Mouse (Mus musculus): ENCODE data around the gene Zpbp2. TPM values are rescaled to one million over a fixed set of nuclear protein-coding genes. Genes with fewer than 3 reads are reported as not detected.

Gene Zpbp2
- 0.14 and 0.37 TPM in 2 replicates for polyA plus RNA-seq (2016; fragmentation: Nextera tagmentation; extraction: Ambion mirVana)

DNA sequence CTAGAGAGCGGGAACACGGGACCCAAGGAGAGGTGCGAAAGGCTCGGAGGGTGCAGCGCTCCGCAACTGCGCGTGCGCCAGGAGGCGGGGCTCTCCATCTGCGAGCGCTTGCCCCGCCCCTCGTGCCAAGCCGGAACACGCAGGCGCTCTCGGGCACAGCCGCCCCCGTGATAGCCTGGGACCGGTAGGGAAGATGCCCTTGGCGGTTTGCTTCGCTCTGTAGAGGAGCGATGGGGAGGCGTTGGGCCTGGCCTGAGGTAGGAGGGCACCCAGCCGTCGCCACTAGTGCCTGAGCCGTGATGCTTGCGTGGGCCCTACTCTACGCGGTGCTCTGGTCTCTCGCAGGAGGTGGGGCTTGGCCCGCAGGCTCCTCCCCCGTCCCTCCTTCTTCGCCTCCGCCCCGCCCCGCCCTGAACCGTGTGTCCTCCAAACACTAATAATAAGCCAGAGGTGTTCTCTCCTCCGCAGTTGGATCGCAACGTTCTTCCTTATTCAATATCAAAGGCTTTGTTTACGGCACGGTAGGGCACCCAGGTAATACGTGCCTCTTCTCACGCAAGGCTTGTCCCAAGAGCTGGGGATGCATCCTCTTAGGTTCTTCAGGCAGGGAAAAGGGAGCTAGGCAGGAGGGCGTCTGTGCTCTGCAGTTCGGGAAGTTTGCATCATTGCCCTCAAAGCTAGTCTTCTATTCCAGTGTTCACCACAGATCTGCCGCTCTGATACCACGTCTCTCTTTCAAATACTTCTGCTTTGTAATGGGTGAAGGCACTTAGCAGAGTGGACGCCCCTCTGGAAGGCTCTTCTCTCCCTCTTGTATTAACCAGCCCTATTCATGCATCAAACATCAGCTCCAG is at the start of gene Zpbp2:
Gene Zpbp2 (plus strand): TSS at position 123 of the 854 bp plus-strand sequence.
- DNase-seq (ENCODE audit: low spot score): peak; percentile 93
- Histone ChIP-seq H3K4me1 (replicated peaks) (peaks cover 12% of the 10 kb centered on the region), H3K4me3 (peak within 1 kb of the TSS; percentile 67), H3K9me3 (no peaks in the 10 kb centered on the region; the same call in 1 of the 2 replicates), H3K36me3 (no peaks in the 10 kb centered on the region), H3K27ac (peak within 1 kb of the TSS; percentile 90), H3K27me3 (ENCODE audit: insufficient read depth, poor library complexity, severe bottlenecking) (peaks cover 48% of the 10 kb centered on the region)
- WGBS: 2% methylated on average over 51 of the region's 51 CpGs

DNA sequence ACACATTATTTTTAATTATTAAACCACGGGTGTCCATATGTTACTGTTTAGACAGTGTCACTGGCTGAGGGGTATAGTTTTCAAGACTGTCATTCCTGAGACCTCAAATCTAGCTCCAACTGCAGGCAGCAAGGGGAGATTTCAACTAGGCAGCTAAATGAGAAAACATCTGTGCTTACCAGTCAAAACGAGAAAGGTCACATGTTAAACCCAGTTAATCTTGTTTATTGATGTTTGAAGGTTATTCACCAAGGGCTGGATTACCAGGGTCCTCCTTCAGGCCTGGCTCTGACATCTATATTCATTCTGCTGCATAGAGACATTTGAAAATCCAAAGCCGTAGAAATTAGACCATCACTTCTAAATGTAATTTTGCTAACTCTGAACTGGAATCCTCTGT is 46.0 kb upstream of the Zpbp2 start:
- no peaks in the 10 kb centered on the region for H3K27me3 ChIP-seq (ENCODE audit: insufficient read depth, poor library complexity, severe bottlenecking)
- no peaks in the 10 kb centered on the region for H3K9me3 ChIP-seq
- no peaks in the 10 kb centered on the region for H3K4me1 ChIP-seq (replicated peaks)
- DNase-seq (ENCODE audit: low spot score): no peak
- no peak overlapping the region for H3K27ac ChIP-seq
- no peak overlapping the region for H3K4me3 ChIP-seq
- WGBS: 72% methylated on average over 3 of the region's 3 CpGs
- H3K36me3 ChIP-seq: no peaks in the 10 kb centered on the region

DNA sequence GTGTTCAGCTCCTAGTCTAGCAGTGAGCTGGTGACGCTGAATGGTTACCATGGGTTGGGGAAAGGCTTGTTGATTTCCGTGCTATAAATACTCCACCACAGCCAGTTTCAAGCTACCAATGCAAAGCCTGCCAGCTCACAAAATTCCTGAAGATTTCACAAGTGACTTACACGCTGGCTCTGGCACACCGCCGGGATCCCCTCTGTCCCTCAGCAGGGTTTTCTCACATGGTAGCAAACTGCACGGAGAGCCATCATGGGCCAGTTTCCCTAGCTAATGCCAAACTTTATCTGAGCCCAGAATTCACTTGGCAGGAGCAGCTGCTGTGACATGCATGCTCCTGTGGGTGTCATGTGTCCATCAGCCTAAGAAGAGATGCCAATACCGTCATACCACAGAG is 41.5 kb upstream of the Zpbp2 start:
- DNase-seq (ENCODE audit: low spot score): no peak
- Histone ChIP-seq H3K27me3 (ENCODE audit: insufficient read depth, poor library complexity, severe bottlenecking) (no peaks in the 10 kb centered on the region), H3K4me3 (no peak overlapping the region), H3K9me3 (no peaks in the 10 kb centered on the region), H3K27ac (no peak overlapping the region), H3K4me1 (replicated peaks) (peaks cover 4% of the 10 kb centered on the region), H3K36me3 (no peaks in the 10 kb centered on the region)
- 84% methylated on average over 7 of the region's 7 CpGs for WGBS

DNA sequence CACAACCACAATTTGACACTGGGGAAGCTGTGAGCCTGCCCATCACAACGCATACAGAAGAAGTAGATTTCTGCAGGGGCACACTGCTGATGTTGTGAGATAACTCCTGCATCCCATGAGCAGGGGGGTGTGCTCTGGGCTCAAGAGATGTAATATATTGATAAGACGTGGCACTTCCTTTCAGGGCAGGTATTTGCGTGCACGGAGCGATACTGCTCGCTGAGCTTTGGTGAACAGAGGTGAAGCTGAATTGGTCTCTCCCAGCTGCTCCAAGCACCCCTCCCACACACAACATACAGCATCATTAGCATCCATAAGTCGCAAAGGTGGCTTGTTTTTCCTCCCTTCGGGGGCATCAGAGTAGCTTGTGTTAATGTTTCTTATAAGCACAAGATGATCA is 40.8 kb upstream of the Zpbp2 start:
- H3K9me3 ChIP-seq: no peaks in the 10 kb centered on the region
- no peak overlapping the region for H3K4me3 ChIP-seq
- no peaks in the 10 kb centered on the region for H3K36me3 ChIP-seq
- 88% methylated on average over 8 of the region's 8 CpGs for WGBS
- no peak overlapping the region for H3K27ac ChIP-seq
- peaks cover 8% of the 10 kb centered on the region for H3K4me1 ChIP-seq (replicated peaks)
- no peaks in the 10 kb centered on the region for H3K27me3 ChIP-seq (ENCODE audit: insufficient read depth, poor library complexity, severe bottlenecking)
- DNase-seq (ENCODE audit: low spot score): no peak

DNA sequence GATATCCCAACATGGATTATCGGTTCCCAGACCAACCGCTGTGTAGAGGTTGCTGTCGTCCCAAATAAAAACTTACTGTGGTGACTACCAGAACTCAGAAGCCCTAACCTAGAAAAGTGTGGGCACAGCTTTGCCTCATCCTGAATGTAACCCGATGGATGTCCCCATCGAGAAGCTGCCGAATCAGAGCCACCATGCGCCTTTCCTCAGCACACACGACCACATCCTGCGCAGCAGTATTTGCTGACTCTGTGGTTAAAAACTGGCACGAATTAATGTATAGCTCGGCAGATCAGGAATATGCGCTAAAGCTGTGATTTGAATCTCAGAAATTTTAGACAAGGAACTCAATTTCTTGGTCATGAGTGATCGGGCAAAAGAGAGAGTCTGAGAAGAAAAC is 38.0 kb upstream of the Zpbp2 start:
- H3K27ac ChIP-seq: no peak overlapping the region
- DNase-seq (ENCODE audit: low spot score): no peak
- WGBS: 92% methylated on average over 13 of the region's 13 CpGs
- no peaks in the 10 kb centered on the region for H3K9me3 ChIP-seq
- no peak overlapping the region for H3K4me3 ChIP-seq
- H3K4me1 ChIP-seq (replicated peaks): peaks cover 8% of the 10 kb centered on the region
- no peaks in the 10 kb centered on the region for H3K27me3 ChIP-seq (ENCODE audit: insufficient read depth, poor library complexity, severe bottlenecking)
- H3K36me3 ChIP-seq: no peaks in the 10 kb centered on the region

DNA sequence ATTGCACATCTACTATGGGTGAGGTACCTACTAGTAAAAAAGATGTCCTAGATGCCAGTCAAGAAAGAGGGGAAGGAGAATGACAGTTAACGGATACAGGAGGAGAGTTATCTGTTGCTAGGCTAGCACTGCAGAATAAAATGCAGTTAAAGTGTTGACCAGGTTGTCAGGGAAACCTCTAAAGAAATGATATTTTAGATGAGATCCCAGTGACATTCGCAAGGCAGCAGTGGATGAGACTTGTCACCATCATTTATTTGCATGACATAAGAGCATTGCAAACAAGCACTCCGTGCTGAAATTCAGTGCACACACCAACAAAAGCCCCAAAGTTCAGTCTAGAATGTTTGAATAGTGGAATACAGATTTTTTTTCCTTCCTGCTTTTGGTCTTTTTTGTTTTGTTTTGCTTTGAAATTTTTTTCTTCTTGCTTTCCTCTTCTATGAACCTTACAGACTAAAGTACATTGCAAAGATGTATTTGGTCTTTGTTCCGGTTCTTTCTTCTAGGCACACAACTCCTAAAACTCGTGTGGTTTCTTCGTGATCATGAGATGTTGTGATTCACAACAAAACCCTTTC is 37.5 kb upstream of the Zpbp2 start:
- H3K9me3 ChIP-seq: no peaks in the 10 kb centered on the region
- no peaks in the 10 kb centered on the region for H3K36me3 ChIP-seq
- no peaks in the 10 kb centered on the region; the same call in 1 of the 2 replicates for H3K27me3 ChIP-seq (ENCODE audit: insufficient read depth, poor library complexity, severe bottlenecking)
- no peak for DNase-seq (ENCODE audit: low spot score)
- H3K27ac ChIP-seq: no peak overlapping the region; the same call in 1 of the 2 replicates
- peaks cover 8% of the 10 kb centered on the region for H3K4me1 ChIP-seq (replicated peaks)
- WGBS: 65% methylated on average over 6 of the region's 6 CpGs
- no peak overlapping the region for H3K4me3 ChIP-seq

DNA sequence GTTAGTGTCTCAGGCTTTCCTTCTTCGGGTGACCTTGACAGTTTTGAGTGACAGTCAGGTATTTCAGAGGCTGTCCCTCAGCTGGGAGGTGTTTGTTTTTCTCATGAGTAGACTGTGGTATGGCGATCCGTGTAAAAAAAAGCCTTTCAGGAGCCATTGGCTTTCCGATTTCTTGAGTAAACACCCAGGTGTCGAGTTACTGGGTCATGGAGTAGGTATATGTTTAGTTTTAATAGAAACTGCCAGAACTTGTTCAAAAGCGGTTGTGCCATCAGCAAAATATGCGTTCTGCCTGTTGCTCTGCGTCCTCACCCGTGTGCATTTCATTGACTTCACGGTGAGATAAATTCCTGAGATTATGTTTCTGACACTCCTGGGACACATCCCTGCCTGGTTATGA is 30.4 kb upstream of the Zpbp2 start:
- DNase-seq (ENCODE audit: low spot score): no peak
- no peaks in the 10 kb centered on the region for H3K36me3 ChIP-seq
- no peak overlapping the region for H3K4me3 ChIP-seq
- WGBS: 55% methylated on average over 10 of the region's 10 CpGs
- no peaks in the 10 kb centered on the region for H3K9me3 ChIP-seq
- H3K27me3 ChIP-seq (ENCODE audit: insufficient read depth, poor library complexity, severe bottlenecking): no peaks in the 10 kb centered on the region; the same call in 1 of the 2 replicates
- H3K27ac ChIP-seq: no peak overlapping the region
- no peaks in the 10 kb centered on the region for H3K4me1 ChIP-seq (replicated peaks)

DNA sequence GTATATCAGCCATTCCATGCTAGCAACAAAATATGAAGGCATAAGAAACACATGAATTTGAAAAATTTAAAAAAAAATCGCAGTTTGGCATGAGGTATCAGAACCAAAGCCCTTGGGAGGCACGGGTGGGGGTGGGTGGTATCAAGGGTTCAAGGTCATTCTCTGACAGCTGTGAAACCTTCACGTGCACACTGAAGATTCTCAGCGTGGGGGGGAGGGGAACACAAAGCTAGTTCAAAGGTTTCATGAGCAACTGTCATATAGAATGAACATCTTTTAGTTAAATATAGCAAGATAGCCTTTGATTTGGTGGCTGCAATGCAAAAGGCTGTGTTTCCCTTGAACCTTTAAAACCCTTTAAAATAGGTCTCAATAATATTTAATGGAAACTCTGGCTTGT is 25.8 kb upstream of the Zpbp2 start:
- H3K36me3 ChIP-seq: no peaks in the 10 kb centered on the region
- H3K9me3 ChIP-seq: no peaks in the 10 kb centered on the region
- no peak overlapping the region for H3K4me3 ChIP-seq
- no peak overlapping the region for H3K27ac ChIP-seq
- no peak for DNase-seq (ENCODE audit: low spot score)
- H3K4me1 ChIP-seq (replicated peaks): no peaks in the 10 kb centered on the region
- H3K27me3 ChIP-seq (ENCODE audit: insufficient read depth, poor library complexity, severe bottlenecking): peaks cover 6% of the 10 kb centered on the region; the same call in 1 of the 2 replicates
- WGBS: 57% methylated on average over 4 of the region's 4 CpGs

DNA sequence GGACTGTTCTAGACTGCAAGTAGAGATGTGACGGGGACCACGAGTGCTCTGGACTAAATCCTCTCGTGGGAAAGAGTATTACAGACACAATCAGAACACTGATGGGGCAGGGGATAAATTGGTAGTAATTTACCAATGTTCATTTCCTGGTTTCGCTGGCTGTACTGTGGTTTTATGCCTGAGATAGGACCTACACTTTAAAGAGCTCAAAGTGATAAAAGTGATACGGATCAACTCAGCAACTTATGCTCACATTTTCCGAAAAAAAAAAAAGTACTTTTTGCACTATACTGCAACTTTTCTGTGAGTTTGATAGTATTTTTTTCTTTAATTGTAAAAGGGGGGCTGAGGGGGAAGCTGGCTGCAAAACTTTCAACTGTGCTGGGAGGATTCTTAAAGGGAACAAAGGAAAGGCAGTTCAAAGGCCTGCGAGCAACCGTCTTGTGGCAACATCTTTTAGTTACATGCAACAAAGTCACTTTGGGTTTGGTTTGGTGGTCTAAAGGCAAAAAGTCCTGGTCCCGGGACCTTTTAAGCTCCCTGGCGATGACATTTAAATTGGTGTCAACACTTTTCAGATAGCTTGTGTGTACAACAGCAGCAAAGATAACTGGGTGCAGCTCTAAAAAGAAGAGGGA is 24.0 kb upstream of the Zpbp2 start:
- Histone ChIP-seq H3K4me3 (no peak overlapping the region), H3K36me3 (no peaks in the 10 kb centered on the region), H3K27ac (no peak overlapping the region), H3K27me3 (ENCODE audit: insufficient read depth, poor library complexity, severe bottlenecking) (peaks cover 6% of the 10 kb centered on the region; the same call in 1 of the 2 replicates), H3K4me1 (replicated peaks) (no peaks in the 10 kb centered on the region), H3K9me3 (no peaks in the 10 kb centered on the region)
- no peak for DNase-seq (ENCODE audit: low spot score)
- 77% methylated on average over 10 of the region's 10 CpGs for WGBS

DNA sequence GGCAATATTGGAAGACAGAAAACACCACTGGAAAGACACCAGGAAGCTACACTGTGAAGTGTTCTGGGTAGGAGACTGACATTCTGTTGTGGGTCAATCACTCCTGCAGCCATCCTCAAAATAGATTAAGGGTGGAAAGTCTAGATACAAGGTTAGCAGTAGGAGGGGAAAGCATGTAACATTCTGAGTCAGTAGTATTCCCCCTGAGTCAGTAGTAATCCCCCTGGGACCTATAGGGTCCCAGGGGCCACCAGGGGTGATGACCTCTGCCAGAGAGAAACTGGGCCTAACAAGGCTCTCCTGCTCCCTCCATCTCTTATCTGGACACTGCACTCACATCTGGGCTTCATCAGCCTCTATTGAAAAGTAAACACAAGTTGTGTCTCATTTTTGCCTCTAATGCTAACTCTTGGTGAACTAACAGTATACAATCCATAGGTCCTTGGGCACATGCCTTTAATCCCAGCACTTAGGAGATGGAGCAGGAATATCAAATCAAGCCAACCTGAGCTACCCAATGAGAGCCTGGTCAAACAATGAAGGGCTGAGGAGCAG is 13.3 kb upstream of the Zpbp2 start:
- no peak for DNase-seq (ENCODE audit: low spot score)
- Histone ChIP-seq H3K36me3 (no peaks in the 10 kb centered on the region), H3K9me3 (peaks cover 6% of the 10 kb centered on the region; the same call in 1 of the 2 replicates), H3K27ac (no peak overlapping the region), H3K27me3 (ENCODE audit: insufficient read depth, poor library complexity, severe bottlenecking) (peaks cover 17% of the 10 kb centered on the region), H3K4me1 (replicated peaks) (no peaks in the 10 kb centered on the region), H3K4me3 (no peak overlapping the region)

DNA sequence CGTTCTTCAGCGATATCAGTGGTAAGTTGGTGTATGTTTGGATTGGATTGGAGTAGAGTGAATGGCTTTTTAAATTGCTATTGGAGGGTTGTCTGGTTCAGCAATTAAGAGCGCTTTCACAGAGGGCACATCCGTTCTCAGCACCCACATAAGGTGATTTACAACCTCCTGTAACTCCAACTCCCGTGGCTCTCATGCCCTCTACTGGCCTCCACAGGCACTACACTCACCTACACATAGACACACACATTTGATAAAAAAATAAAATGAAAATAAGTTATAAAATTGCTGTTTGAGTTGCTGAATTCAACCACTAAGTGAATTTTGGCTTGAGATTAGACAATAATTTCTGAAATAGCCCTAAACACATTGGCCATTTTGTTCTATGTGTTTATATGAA is 10.6 kb upstream of the Zpbp2 start:
- no peak overlapping the region for H3K27ac ChIP-seq
- no peaks in the 10 kb centered on the region for H3K36me3 ChIP-seq
- peaks cover 2% of the 10 kb centered on the region for H3K4me1 ChIP-seq (replicated peaks)
- H3K27me3 ChIP-seq (ENCODE audit: insufficient read depth, poor library complexity, severe bottlenecking): peaks cover 44% of the 10 kb centered on the region
- DNase-seq (ENCODE audit: low spot score): no peak
- WGBS: 82% methylated on average over 5 of the region's 5 CpGs
- no peak overlapping the region for H3K4me3 ChIP-seq
- peaks cover 6% of the 10 kb centered on the region; the same call in 1 of the 2 replicates for H3K9me3 ChIP-seq

DNA sequence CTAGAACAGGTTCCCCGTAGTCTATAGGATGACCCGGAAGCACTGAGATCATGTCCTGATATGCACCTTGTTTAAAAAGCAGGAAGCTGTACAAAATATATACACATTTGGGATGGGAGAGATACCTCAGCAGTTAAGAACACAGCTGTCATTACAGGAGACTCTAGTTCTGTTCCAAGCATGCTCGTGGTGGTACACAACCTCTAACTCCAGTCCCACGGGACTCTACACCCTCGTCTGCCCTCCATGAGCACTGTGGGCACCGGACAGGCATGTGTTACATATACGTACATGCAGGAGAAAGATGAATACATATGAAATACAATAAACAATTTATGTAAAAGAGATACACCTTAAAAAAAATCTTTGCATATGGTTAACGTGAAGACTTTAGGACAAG is 8.3 kb upstream of the Zpbp2 start:
- 76% methylated on average over 8 of the region's 8 CpGs for WGBS
- Histone ChIP-seq H3K4me1 (replicated peaks) (peaks cover 8% of the 10 kb centered on the region), H3K9me3 (peaks cover 6% of the 10 kb centered on the region; the same call in 1 of the 2 replicates), H3K4me3 (no peak overlapping the region), H3K27me3 (ENCODE audit: insufficient read depth, poor library complexity, severe bottlenecking) (peaks cover 67% of the 10 kb centered on the region), H3K27ac (no peak overlapping the region), H3K36me3 (no peaks in the 10 kb centered on the region)
- DNase-seq (ENCODE audit: low spot score): no peak

DNA sequence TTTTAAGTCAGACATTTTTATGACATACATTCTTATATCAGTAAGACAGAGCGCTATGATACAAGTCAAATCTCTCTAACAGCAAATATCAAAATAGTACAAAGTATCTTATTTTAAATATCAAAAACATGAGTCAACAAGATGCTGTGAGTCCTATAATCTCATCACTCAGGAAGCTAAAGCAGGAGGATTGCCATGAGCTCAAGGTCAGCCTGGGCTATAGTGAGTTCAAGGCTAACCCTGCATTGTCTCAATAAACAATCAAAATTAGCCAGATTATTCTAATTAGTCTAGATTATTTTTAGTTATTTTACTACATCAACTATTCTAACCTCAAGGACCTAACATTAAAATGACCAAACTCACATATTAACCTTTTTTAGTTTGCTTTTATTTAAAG is 7.5 kb upstream of the Zpbp2 start:
- 77% methylated on average over 1 of the region's 1 CpGs for WGBS
- DNase-seq (ENCODE audit: low spot score): no peak
- peaks cover 8% of the 10 kb centered on the region for H3K4me1 ChIP-seq (replicated peaks)

More for the DNA sequence above, 7.5 kb upstream of the Zpbp2 start:
- Histone ChIP-seq H3K9me3 (peaks cover 6% of the 10 kb centered on the region; the same call in 1 of the 2 replicates), H3K36me3 (no peaks in the 10 kb centered on the region), H3K4me3 (no peak overlapping the region), H3K27ac (no peak overlapping the region), H3K27me3 (ENCODE audit: insufficient read depth, poor library complexity, severe bottlenecking) (peaks cover 75% of the 10 kb centered on the region)

All from hindbrain, embryonic 10.5 days (tissue).